Mouse (Mus musculus): ENCODE data around the gene Fgfr1op.
"Not testable (repeated sequence)": the region's sequence is repeated elsewhere in the genome, so short reads cannot be mapped to it uniquely, and the experiment has no call there.

GRCm38 (mm10) chr17:8146931-8147330 lies 18.4 kb upstream of the Fgfr1op start:
- not testable (repeated sequence) for TF ChIP-seq CTCF (IDR thresholded peaks at IDR 0.05; ENCODE audit: borderline replicate concordance, insufficient read depth, low read length); POLR2A (IDR thresholded peaks at IDR 0.05; ENCODE audit: low read depth, low read length)
